Mouse (Mus musculus): ENCODE measurements around the gene Sval3.

The Sval3 gene

GRCm38 (mm10) chr6:41967840-41968239 lies at the start of gene Sval3:
Sval3 (plus strand) TSS chr6:41968140.
- DNase-seq (ENCODE audit: low read depth, low spot score), result no peak

- DNase-seq (ENCODE audit: low read depth, low spot score), result no peak
Measured at GRCm38 (mm10) chr6:41951330-41951729, 16.6 kb upstream of the Sval3 start, which contains the start of gene Sval1. Sval1 (plus strand) TSS chr6:41951630.
